Mouse (Mus musculus) heart, postnatal 14 days (tissue): ENCODE measurements around the gene Gdf2. TPM values are rescaled to one million over a fixed set of nuclear protein-coding genes. Genes with fewer than 3 reads are reported as not detected.
A peak's percentile ranks its signal among the peaks of the same experiment; 100 is the strongest.

ENCODE experiments used
- DNase-seq, 2 experiments: peaks; one replicate each; pipeline ENCODE4 v3.0.0; 2021 to 2022
- intact Hi-C: fragments of 180-260 bp; cut with DNase I; formaldehyde crosslinking; loops from one replicate; pipeline ENCODE4 v1.15.1; 2025
- long read RNA-seq, 2 experiments: library from polyadenylated mRNA; stranded (forward); transcript quantifications; one replicate each; pipeline ENCODE4 v2.0.0; 2021
- total RNA-seq, 2 experiments: library from RNA; stranded (reverse); gene quantifications; 2 replicates each; pipeline ENCODE4 v1.2.3; 2021

Gene Gdf2
- total RNA-seq = under 1 TPM; 0.17 to 0.20 TPM
- long read RNA-seq, experiment 1 = 0 reads
- long read RNA-seq, experiment 2 = 0 reads

- no peak for DNase-seq
- intact Hi-C loops = no loop called here
Observed at GRCm38 (mm10) chr14:33940739-33941138, at the start of gene Gdf2. Gene Gdf2 (plus strand): TSS chr14:33941039.

GRCm38 (mm10) chr14:33891507-33891906 is 49.3 kb upstream of the Gdf2 start:
- DNase-seq = no peak
- intact Hi-C loops = no loop called here

GRCm38 (mm10) chr14:33895777-33896176 is 45.1 kb upstream of the Gdf2 start:
- no peak for DNase-seq
- intact Hi-C loops = no loop called here

- DNase-seq = peak; percentile 28 to 58
- intact Hi-C loops = no loop called here
Observed at GRCm38 (mm10) chr14:33896628-33897300, 44.1 kb upstream of the Gdf2 start.

GRCm38 (mm10) chr14:33902783-33903182 is 38.1 kb upstream of the Gdf2 start:
- intact Hi-C loops = no loop called here

GRCm38 (mm10) chr14:33903199-33903598 is 37.6 kb upstream of the Gdf2 start:
- DNase-seq = no peak
- intact Hi-C loops = no loop called here

More at GRCm38 (mm10) chr14:33902783-33903182, 38.1 kb upstream of the Gdf2 start:
- no peak for DNase-seq

- DNase-seq = no peak
- intact Hi-C loops = no loop called here
Observed at GRCm38 (mm10) chr14:33904851-33905250, 36.0 kb upstream of the Gdf2 start.

- intact Hi-C loops = no loop called here
- DNase-seq = peak; percentile 65 to 78
Observed at GRCm38 (mm10) chr14:33913727-33914126, 27.1 kb upstream of the Gdf2 start.

GRCm38 (mm10) chr14:33914206-33914605 is 26.6 kb upstream of the Gdf2 start:
- DNase-seq = no peak

GRCm38 (mm10) chr14:33920727-33921559 is 19.9 kb upstream of the Gdf2 start:
- intact Hi-C loops = no loop called here
- DNase-seq = no peak

More at GRCm38 (mm10) chr14:33914206-33914605, 26.6 kb upstream of the Gdf2 start:
- intact Hi-C loops = no loop called here

GRCm38 (mm10) chr14:33922771-33923167 is 18.1 kb upstream of the Gdf2 start:
- no peak for DNase-seq
- intact Hi-C loops = no loop called here

GRCm38 (mm10) chr14:33923168-33924070 is 17.4 kb upstream of the Gdf2 start, which contains the start of gene Gdf10:
Gene Gdf10 (plus strand): TSS chr14:33923587.
- peak; percentile 43 to 53 for DNase-seq
- intact Hi-C loops = no loop called here

GRCm38 (mm10) chr14:33931853-33932252 is 9.0 kb upstream of the Gdf2 start:
- intact Hi-C loops = loop anchor here (2.0 kb wide), 1 partner anchor 259 kb away; no protein-coding TSS in a partner anchor
- DNase-seq = no peak

- DNase-seq = peak; percentile 75 to 82
- intact Hi-C loops = loop anchor here (1.0 to 2.0 kb wide), 2 partner anchors 238 to 260 kb away; no protein-coding TSS in a partner anchor
Observed at GRCm38 (mm10) chr14:33932935-33933703, 7.7 kb upstream of the Gdf2 start.

GRCm38 (mm10) chr14:33933778-33934317 is 7.0 kb upstream of the Gdf2 start:
- intact Hi-C loops = loop anchor here (1.0 to 2.0 kb wide), 3 partner anchors 239 to 301 kb away; no protein-coding TSS in a partner anchor
- DNase-seq = peak; percentile 59 to 68

- peak; percentile 64 to 76 for DNase-seq
- intact Hi-C loops = loop anchor here (1.0 kb wide), 1 partner anchor 264 kb away; no protein-coding TSS in a partner anchor
Observed at GRCm38 (mm10) chr14:33939117-33939516, 1.7 kb upstream of the Gdf2 start.

- no peak for DNase-seq
- intact Hi-C loops = no loop called here
Observed at GRCm38 (mm10) chr14:33942222-33942621, 1.4 kb downstream of the Gdf2 start.

- intact Hi-C loops = no loop called here
Observed at GRCm38 (mm10) chr14:33946125-33946524, 5.3 kb downstream of the Gdf2 start.

More at GRCm38 (mm10) chr14:33946125-33946524, 5.3 kb downstream of the Gdf2 start:
- DNase-seq = no peak
